Mouse (Mus musculus) forebrain, embryonic 10.5 days (tissue): ENCODE data around the gene Ssbp2. TPM values are rescaled to one million over a fixed set of nuclear protein-coding genes. Genes with fewer than 3 reads are reported as not detected.
A peak's percentile ranks its signal among the peaks of the same experiment; 100 is the strongest.

Experiments
- DNase-seq: peaks from one replicate; pipeline ENCODE4 v3.0.0-alpha.2; 2017; ENCODE audit warnings: low spot score; ENCODE audit errors: extremely low spot score
- H3K27ac ChIP-seq: fragments of 300-500 bp; sonication (generic); 2 replicates; pipeline ENCODE4 v1.5.1; 2016; ENCODE audit warnings: mild to moderate bottlenecking
- H3K27me3 ChIP-seq: fragments of 300-500 bp; sonication (generic); 2 replicates; pipeline ENCODE4 v1.6.1; 2016; ENCODE audit warnings: mild to moderate bottlenecking; ENCODE audit not compliant: poor library complexity, severe bottlenecking
- H3K36me3 ChIP-seq: fragments of 300-500 bp; sonication (generic); replicated peaks from 2 replicates; pipeline ENCODE4 v1.6.1; 2016; ENCODE audit warnings: mild to moderate bottlenecking, moderate library complexity
- H3K4me1 ChIP-seq: fragments of 300-500 bp; sonication (generic); 2 replicates; pipeline ENCODE4 v1.6.1; 2016
- H3K4me3 ChIP-seq: fragments of 300-500 bp; sonication (generic); 2 replicates; pipeline ENCODE4 v1.5.1; 2016; ENCODE audit warnings: mild to moderate bottlenecking, moderate library complexity
- H3K9me3 ChIP-seq: fragments of 300-500 bp; sonication (generic); 2 replicates; pipeline ENCODE4 v1.6.1; 2016; ENCODE audit warnings: mild to moderate bottlenecking, moderate library complexity
- WGBS: fragments of 180-500 bp; shearing (Covaris S2); methylation state at CpG from one replicate; pipeline ENCODE4 v1.1.7; 2016; 5-methylcytosine and 5-hydroxymethylcytosine counted together
- microRNA-seq: library from miRNA; unstranded; fragments of <30 nt; microRNA quantifications from one replicate; pipeline ENCODE4, GENCODE M21; 2017
- polyA plus RNA-seq: library from polyadenylated mRNA; unstranded; fragments of >200 nt; fragmentation: Nextera tagmentation; extraction: Ambion mirVana; gene quantifications from 2 replicates; pipeline ENCODE4 v1.2.1, GENCODE M21; 2016

The Ssbp2 gene
- polyA plus RNA-seq, 1 experiment from 2014 or later: 149 TPM

GRCm38 (mm10) chr13:91724211-91724610 lies 264.1 kb downstream of the Ssbp2 start:
- H3K9me3 ChIP-seq: no peaks in the 10 kb centered on the region
- H3K4me1 ChIP-seq: no peaks in the 10 kb centered on the region
- no peak for DNase-seq
- no peak overlapping the region for H3K4me3 ChIP-seq
- WGBS: 87% methylated on average over 3 of the region's 3 CpGs
- H3K27ac ChIP-seq: no peak overlapping the region
- no peaks in the 10 kb centered on the region for H3K27me3 ChIP-seq
- H3K36me3 ChIP-seq: no peaks in the 10 kb centered on the region

- H3K4me1 ChIP-seq: no peaks in the 10 kb centered on the region
- H3K9me3 ChIP-seq: no peaks in the 10 kb centered on the region
- no peak for DNase-seq
- H3K27me3 ChIP-seq: no peaks in the 10 kb centered on the region
- H3K36me3 ChIP-seq: no peaks in the 10 kb centered on the region
- H3K4me3 ChIP-seq: no peak overlapping the region
- H3K27ac ChIP-seq: no peak overlapping the region
- WGBS: 81% methylated on average over 3 of the region's 3 CpGs
Observed at GRCm38 (mm10) chr13:91725130-91725529, 265.0 kb downstream of the Ssbp2 start.

- no peak overlapping the region for H3K4me3 ChIP-seq
- H3K9me3 ChIP-seq: no peaks in the 10 kb centered on the region
- no peaks in the 10 kb centered on the region for H3K36me3 ChIP-seq
- no peak for DNase-seq
- H3K27me3 ChIP-seq: no peaks in the 10 kb centered on the region
- no peaks in the 10 kb centered on the region for H3K4me1 ChIP-seq
- no peak overlapping the region for H3K27ac ChIP-seq
Observed at GRCm38 (mm10) chr13:91727899-91728298, 267.8 kb downstream of the Ssbp2 start.

GRCm38 (mm10) chr13:91737191-91737590 lies 277.1 kb downstream of the Ssbp2 start:
- Histone ChIP-seq H3K27me3 (peaks cover 22% of the 10 kb centered on the region), H3K36me3 (no peaks in the 10 kb centered on the region), H3K27ac (no peak overlapping the region), H3K4me1 (peaks cover 9% of the 10 kb centered on the region), H3K4me3 (no peak overlapping the region), H3K9me3 (no peaks in the 10 kb centered on the region)
- WGBS: 90% methylated on average over 1 of the region's 1 CpGs
- DNase-seq: no peak

- Histone ChIP-seq H3K36me3 (no peaks in the 10 kb centered on the region), H3K9me3 (no peaks in the 10 kb centered on the region), H3K27me3 (peaks cover 30% of the 10 kb centered on the region), H3K4me3 (peak overlapping the region; percentile 61), H3K4me1 (peaks cover 9% of the 10 kb centered on the region), H3K27ac (peak overlapping the region; percentile 77; the same call in 1 of the 2 replicates)
- 72% methylated on average over 6 of the region's 6 CpGs for WGBS
- DNase-seq: no peak
Observed at GRCm38 (mm10) chr13:91740851-91741250, 280.8 kb downstream of the Ssbp2 start.

GRCm38 (mm10) chr13:91741280-91742047 lies 281.4 kb downstream of the Ssbp2 start, which contains the start of gene Acot12:
Gene Acot12, plus strand, starts transcription at chr13:91741512.
- 9% methylated on average over 45 of the region's 45 CpGs for WGBS
- Histone ChIP-seq H3K9me3 (no peaks in the 10 kb centered on the region), H3K36me3 (no peaks in the 10 kb centered on the region), H3K27ac (peak within 1 kb of the TSS; percentile 77), H3K4me3 (peak within 1 kb of the TSS; percentile 61), H3K4me1 (peaks cover 9% of the 10 kb centered on the region), H3K27me3 (peaks cover 30% of the 10 kb centered on the region)
- DNase-seq: peak; percentile 40

GRCm38 (mm10) chr13:91743180-91743579 lies 283.1 kb downstream of the Ssbp2 start:
- Histone ChIP-seq H3K9me3 (no peaks in the 10 kb centered on the region), H3K4me3 (no peak overlapping the region), H3K4me1 (peaks cover 9% of the 10 kb centered on the region), H3K36me3 (no peaks in the 10 kb centered on the region), H3K27ac (no peak overlapping the region), H3K27me3 (peaks cover 30% of the 10 kb centered on the region)
- DNase-seq: no peak
- WGBS: 90% methylated on average over 3 of the region's 3 CpGs

GRCm38 (mm10) chr13:91746470-91746869 lies 286.4 kb downstream of the Ssbp2 start:
- no peaks in the 10 kb centered on the region for H3K36me3 ChIP-seq
- no peaks in the 10 kb centered on the region for H3K9me3 ChIP-seq
- no peak overlapping the region for H3K4me3 ChIP-seq
- WGBS: 88% methylated on average over 5 of the region's 5 CpGs
- H3K27ac ChIP-seq: no peak overlapping the region
- no peak for DNase-seq
- peaks cover 3% of the 10 kb centered on the region for H3K4me1 ChIP-seq
- H3K27me3 ChIP-seq: peaks cover 15% of the 10 kb centered on the region

- 92% methylated on average over 2 of the region's 2 CpGs for WGBS
- Histone ChIP-seq H3K27me3 (no peaks in the 10 kb centered on the region), H3K4me1 (no peaks in the 10 kb centered on the region), H3K4me3 (no peak overlapping the region), H3K9me3 (no peaks in the 10 kb centered on the region), H3K27ac (no peak overlapping the region), H3K36me3 (no peaks in the 10 kb centered on the region)
- DNase-seq: no peak
Observed at GRCm38 (mm10) chr13:91748401-91748800, 288.3 kb downstream of the Ssbp2 start.

- H3K4me3 ChIP-seq: no peak overlapping the region
- no peaks in the 10 kb centered on the region for H3K27me3 ChIP-seq
- no peaks in the 10 kb centered on the region for H3K4me1 ChIP-seq
- 83% methylated on average over 4 of the region's 4 CpGs for WGBS
- no peaks in the 10 kb centered on the region for H3K9me3 ChIP-seq
- no peaks in the 10 kb centered on the region for H3K36me3 ChIP-seq
- no peak for DNase-seq
- no peak overlapping the region for H3K27ac ChIP-seq
Observed at GRCm38 (mm10) chr13:91749981-91750380, 289.9 kb downstream of the Ssbp2 start.

Small RNA genes lying within 50 kb of the gene (microRNA-seq; reads per million reads assigned to microRNA genes)
- gene Gm27656: not detected

Other genes with a start within 250 kb of the Ssbp2 start
- 8.1 and 8.5 TPM in 2 replicates for gene Atg10, start 236.3 kb upstream of the Ssbp2 start, polyA plus RNA-seq